Mouse (Mus musculus) hindbrain, embryonic 11.5 days (tissue): Measurements from ENCODE around the gene Ddit4. TPM values are rescaled to one million over a fixed set of nuclear protein-coding genes. Genes with fewer than 3 reads are reported as not detected.

ENCODE experiments used
- ATAC-seq: fragments of 200-750 bp; cut with Nextera tagmentation; 2 replicates; pipeline ENCODE4 v1.8.0; 2017; ENCODE audit warnings: mild to moderate bottlenecking, moderate TSS enrichment, moderate library complexity; ENCODE audit not compliant: low FRiP score
- DNase-seq: peaks from one replicate; pipeline ENCODE4 v3.0.0-alpha.2; 2015; ENCODE audit warnings: low spot score
- H3K27ac ChIP-seq: fragments of 300-500 bp; sonication (generic); 2 replicates; pipeline ENCODE4 v1.5.1; 2014; ENCODE audit warnings: mild to moderate bottlenecking, low read depth, low read length
- H3K27me3 ChIP-seq: fragments of 300-500 bp; sonication (generic); 2 replicates; pipeline ENCODE4 v1.6.1; 2014; ENCODE audit warnings: mild to moderate bottlenecking, low read length, moderate library complexity, mixed read lengths; ENCODE audit not compliant: control insufficient read depth, insufficient read depth
- H3K36me3 ChIP-seq: fragments of 300-500 bp; sonication (generic); 2 replicates; pipeline ENCODE4 v1.6.1; 2014; ENCODE audit warnings: mild to moderate bottlenecking, low read length, moderate library complexity, mixed read lengths; ENCODE audit not compliant: control insufficient read depth, insufficient read depth
- H3K4me1 ChIP-seq: fragments of 300-500 bp; sonication (generic); replicated peaks from 2 replicates; pipeline ENCODE4 v1.6.1; 2014; ENCODE audit warnings: low read length, mixed read lengths; ENCODE audit not compliant: control insufficient read depth, insufficient read depth
- H3K4me2 ChIP-seq: fragments of 300-500 bp; sonication (generic); replicated peaks from 2 replicates; pipeline ENCODE4 v1.6.1; 2014; ENCODE audit warnings: mild to moderate bottlenecking, low read depth, low read length
- H3K4me3 ChIP-seq: fragments of 300-500 bp; sonication (generic); 2 replicates; pipeline ENCODE4 v1.5.1; 2014; ENCODE audit warnings: low read depth, low read length
- H3K9ac ChIP-seq: fragments of 300-500 bp; sonication (generic); 2 replicates; pipeline ENCODE4 v1.6.1; 2014; ENCODE audit warnings: low read depth, low read length
- H3K9me3 ChIP-seq: fragments of 300-500 bp; sonication (generic); 2 replicates; pipeline ENCODE4 v1.6.1; 2016; ENCODE audit warnings: low read length; ENCODE audit not compliant: control insufficient read depth
- WGBS: fragments of 180-500 bp; shearing (Covaris S2); extraction: QIAGEN DNeasy Blood & Tissue Kit; methylation state at CpG from one replicate; pipeline ENCODE4 v1.1.7; 2014; 5-methylcytosine and 5-hydroxymethylcytosine counted together
- polyA plus RNA-seq: library from polyadenylated mRNA; unstranded; fragments of >200 nt; fragmentation: Nextera tagmentation; extraction: Ambion mirVana; gene quantifications from 2 replicates; pipeline ENCODE4 v1.2.1, GENCODE M21; 2014

The Ddit4 gene
- polyA plus RNA-seq, 1 experiment from 2014 or later, result 4.6 TPM

DNA sequence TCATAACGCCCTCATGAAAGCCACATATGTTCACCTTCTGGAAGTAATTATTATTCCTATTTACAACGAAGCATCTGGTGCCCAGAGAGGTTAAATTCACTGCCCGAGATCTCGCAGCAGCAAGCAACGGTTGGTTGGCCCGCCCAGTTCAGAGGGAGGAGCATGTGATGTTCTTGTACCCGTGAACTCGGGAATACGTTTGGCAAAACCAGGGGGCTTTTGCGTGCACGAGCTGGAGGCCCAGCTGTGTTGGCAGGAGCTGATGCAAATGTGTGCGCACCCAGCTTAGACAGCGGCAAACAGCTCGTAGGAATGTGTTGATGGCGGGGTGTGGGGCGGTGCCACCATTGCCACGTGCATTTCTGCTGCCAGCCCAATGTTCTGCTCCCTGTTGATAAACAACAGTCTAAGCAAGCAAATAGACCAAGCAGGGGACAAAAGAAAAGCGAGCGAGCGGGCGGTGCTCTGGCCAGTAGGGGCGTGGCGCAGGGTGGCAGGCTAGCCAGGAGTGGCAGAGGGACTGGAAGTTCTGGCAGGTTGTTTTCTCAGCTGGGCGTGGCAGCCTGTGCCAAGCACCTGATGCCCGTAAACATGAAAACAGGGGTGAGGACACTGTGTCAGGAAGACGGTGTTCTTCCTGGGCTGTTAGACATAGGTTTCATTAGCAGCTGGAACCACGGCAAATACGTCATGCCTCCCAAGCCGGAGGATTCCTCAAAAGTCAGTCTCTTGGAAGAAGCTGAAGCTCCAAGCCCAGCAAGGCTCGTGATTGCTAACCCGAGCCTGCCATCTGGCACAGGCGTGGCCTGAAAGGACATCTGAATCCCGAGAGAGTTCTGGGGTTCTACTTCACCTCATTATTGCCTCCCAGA is 30.6 kb downstream of the Ddit4 start:
- 6% methylated on average over 33 of the region's 33 CpGs for WGBS
- peak; percentile 76 for DNase-seq
- H3K9ac ChIP-seq, result peak overlapping the region; percentile 51

GRCm38 (mm10) chr10:59920485-59920809 is 31.2 kb downstream of the Ddit4 start:
- 25% methylated on average over 7 of the region's 7 CpGs for WGBS

More for the DNA sequence above, 30.6 kb downstream of the Ddit4 start:
- H3K36me3 ChIP-seq, result no peaks in the 10 kb centered on the region
- H3K4me1 ChIP-seq, result peaks cover 6% of the 10 kb centered on the region
- peak overlapping the region; percentile 77 for H3K27ac ChIP-seq
- peak overlapping the region; percentile 28 for H3K4me3 ChIP-seq
- H3K9me3 ChIP-seq, result no peaks in the 10 kb centered on the region
- H3K27me3 ChIP-seq, result 0 out of 2 replicates have a peak, but pooled peaks cover 3% of the 10 kb centered on the region
- ATAC-seq, result peak; percentile 62
- H3K4me2 ChIP-seq, result peak overlapping the region; percentile 51

DNA sequence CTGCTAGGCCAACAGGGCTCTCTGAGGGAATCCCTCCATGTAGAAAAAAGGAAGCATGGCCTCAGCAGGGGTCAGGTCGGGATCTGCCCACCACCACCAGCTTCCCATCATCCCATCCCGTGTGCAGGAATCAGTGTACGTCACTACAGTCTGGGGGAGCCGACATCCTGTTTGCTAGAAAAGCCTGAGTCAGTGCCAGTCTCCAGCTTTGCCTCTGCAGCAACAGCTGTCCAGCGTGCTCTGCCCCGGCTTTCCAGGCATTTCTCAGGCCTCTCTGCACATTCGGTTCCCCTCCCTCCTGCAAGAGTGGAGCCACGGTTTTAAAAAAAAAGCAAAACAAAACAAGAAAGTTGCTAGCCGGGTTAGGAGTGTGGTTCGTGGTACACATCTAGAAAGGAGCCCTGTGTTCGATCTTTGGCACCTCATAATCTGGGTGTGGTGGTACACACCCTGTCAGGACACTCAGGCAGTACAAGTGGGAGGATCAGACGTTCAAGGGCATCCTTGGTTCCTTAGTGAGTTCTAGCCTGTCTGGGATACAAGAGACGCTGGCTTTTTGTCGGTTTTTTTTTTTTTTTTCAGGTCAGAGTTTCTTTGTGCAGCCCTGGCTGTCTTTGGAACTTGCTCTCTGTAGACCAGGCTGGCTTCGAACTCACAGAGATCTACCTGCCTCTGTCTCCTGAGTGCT is 32.0 kb downstream of the Ddit4 start:
- Histone ChIP-seq H3K27ac (peak overlapping the region; percentile 77), H3K9ac (no peak overlapping the region), H3K36me3 (no peaks in the 10 kb centered on the region), H3K4me1 (peaks cover 6% of the 10 kb centered on the region), H3K9me3 (no peaks in the 10 kb centered on the region), H3K4me2 (no peak overlapping the region), H3K27me3 (0 out of 2 replicates have a peak, but pooled peaks cover 3% of the 10 kb centered on the region), H3K4me3 (no peak overlapping the region)
- DNase-seq (no peak), ATAC-seq (no peak)
- WGBS, result 43% methylated on average over 15 of the region's 15 CpGs

More at GRCm38 (mm10) chr10:59920485-59920809, 31.2 kb downstream of the Ddit4 start:
- DNase-seq (no peak), ATAC-seq (peak; percentile 15)
- Histone ChIP-seq H3K27me3 (0 out of 2 replicates have a peak, but pooled peaks cover 3% of the 10 kb centered on the region), H3K9me3 (no peaks in the 10 kb centered on the region), H3K9ac (peak overlapping the region; percentile 51; the same call in 1 of the 2 replicates), H3K4me1 (peaks cover 6% of the 10 kb centered on the region), H3K4me3 (no peak overlapping the region), H3K36me3 (no peaks in the 10 kb centered on the region), H3K4me2 (peak overlapping the region; percentile 51), H3K27ac (peak overlapping the region; percentile 77)

DNA sequence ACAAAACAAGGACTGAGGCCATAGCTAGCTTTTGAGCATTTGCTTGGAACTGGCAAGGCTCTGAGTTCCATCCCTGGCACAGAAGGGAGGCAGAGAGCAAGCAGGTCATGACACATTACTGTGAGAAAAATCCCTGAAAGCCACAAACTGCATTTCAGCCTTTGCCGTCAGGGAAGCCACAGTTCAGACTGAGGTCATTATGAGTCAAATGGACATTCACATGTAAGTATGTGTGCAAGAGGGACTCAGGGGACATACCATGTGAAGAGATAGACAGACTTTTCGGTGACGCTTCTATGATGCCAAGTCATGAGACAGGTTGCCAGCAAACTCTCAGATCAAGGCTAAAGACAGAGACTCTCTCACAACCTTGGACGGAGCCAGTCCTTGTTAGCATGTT is 33.5 kb downstream of the Ddit4 start:
- Histone ChIP-seq H3K4me3 (no peak overlapping the region), H3K9me3 (no peaks in the 10 kb centered on the region), H3K27me3 (0 out of 2 replicates have a peak, but pooled peaks cover 3% of the 10 kb centered on the region), H3K27ac (no peak overlapping the region), H3K4me1 (peaks cover 6% of the 10 kb centered on the region), H3K4me2 (no peak overlapping the region), H3K9ac (no peak overlapping the region), H3K36me3 (no peaks in the 10 kb centered on the region)
- DNase-seq (no peak), ATAC-seq (no peak)
- WGBS, result 89% methylated on average over 4 of the region's 4 CpGs

- no peak overlapping the region for H3K27ac ChIP-seq
- ATAC-seq, result peak; percentile 74
- WGBS, result under 1% methylated on average over 10 of the region's 10 CpGs
- peak overlapping the region; percentile 22 for H3K4me2 ChIP-seq
- no peak overlapping the region for H3K9ac ChIP-seq
- H3K27me3 ChIP-seq, result 0 out of 2 replicates have a peak, but pooled peaks cover 3% of the 10 kb centered on the region
- no peak overlapping the region for H3K4me3 ChIP-seq
- H3K4me1 ChIP-seq, result peaks cover 11% of the 10 kb centered on the region
- DNase-seq, result peak; percentile 68
- no peaks in the 10 kb centered on the region for H3K36me3 ChIP-seq
- H3K9me3 ChIP-seq, result no peaks in the 10 kb centered on the region
These were observed 35.0 kb downstream of the Ddit4 start for GRCm38 (mm10) chr10:59916649-59917048.

DNA sequence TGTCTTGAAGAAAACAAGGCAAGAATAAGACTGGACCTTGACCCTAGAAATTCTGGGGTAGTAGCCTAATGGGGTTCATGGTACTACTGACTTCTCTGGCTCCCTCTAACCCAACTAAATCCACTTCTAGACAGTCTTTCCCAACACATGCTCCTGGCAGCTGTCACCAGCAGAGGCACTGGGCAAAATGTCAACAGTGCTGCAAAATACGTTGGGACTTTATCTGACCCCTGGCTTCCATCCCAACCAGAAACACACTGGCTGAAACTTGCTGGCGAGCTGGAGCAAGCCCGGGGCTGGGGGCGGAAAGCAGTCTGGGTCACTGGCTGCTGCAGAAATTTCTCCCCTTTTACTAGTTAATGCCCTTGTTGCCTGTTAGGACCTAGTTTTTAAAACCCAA is 35.5 kb downstream of the Ddit4 start:
- no peak overlapping the region for H3K27ac ChIP-seq
- no peak overlapping the region for H3K4me3 ChIP-seq
- peak overlapping the region; percentile 22 for H3K4me2 ChIP-seq
- no peaks in the 10 kb centered on the region for H3K36me3 ChIP-seq
- H3K4me1 ChIP-seq, result peaks cover 14% of the 10 kb centered on the region
- H3K9me3 ChIP-seq, result no peaks in the 10 kb centered on the region
- H3K9ac ChIP-seq, result 0 out of 2 replicates have a peak overlapping the region, but pooled peaks have one; percentile 4
- H3K27me3 ChIP-seq, result 0 out of 2 replicates have a peak, but pooled peaks cover 3% of the 10 kb centered on the region
- no peak for DNase-seq
- WGBS, result 13% methylated on average over 4 of the region's 4 CpGs
- no peak for ATAC-seq

DNA sequence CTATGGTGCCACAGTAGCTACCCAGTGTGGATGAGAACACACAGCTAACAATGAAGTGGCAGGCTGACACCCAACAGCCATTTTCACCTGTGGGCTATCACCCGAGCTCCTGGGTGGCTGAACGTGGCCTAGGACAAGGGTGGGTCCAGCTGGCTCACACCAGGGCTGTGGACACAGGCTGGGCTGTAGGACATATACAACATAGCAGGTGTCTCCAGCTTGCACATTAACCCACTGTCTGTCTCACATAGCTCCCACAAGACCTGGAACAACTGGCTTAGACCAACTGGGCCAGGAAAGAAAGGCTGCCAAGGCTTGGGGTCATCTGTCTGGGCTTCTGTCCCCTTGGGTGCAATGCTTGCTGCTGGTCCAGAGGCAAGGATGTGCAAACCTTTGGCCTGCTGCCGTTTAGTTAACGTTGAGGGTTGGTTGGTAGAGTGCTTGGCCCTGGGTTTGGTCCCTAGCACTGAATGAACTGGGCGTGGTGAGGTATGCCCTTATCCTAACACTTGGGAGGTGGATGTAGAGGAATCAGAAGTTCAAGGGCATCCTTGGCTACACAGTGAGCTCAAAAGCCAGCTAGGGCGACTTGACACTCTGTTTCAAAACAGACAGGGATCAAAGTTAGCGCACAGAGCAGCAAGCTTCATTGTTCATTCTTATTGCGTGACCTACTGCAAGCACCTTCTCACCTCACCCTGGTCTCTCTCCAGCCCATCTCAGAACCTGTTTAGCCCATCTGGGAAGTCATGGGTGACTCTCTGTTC is 36.3 kb downstream of the Ddit4 start:
- no peak for ATAC-seq
- no peaks in the 10 kb centered on the region for H3K36me3 ChIP-seq
- H3K4me1 ChIP-seq, result peaks cover 15% of the 10 kb centered on the region
- H3K4me2 ChIP-seq, result no peak overlapping the region
- no peak for DNase-seq
- H3K27ac ChIP-seq, result no peak overlapping the region
- H3K9me3 ChIP-seq, result no peaks in the 10 kb centered on the region
- no peak overlapping the region for H3K9ac ChIP-seq
- no peak overlapping the region for H3K4me3 ChIP-seq
- H3K27me3 ChIP-seq, result 0 out of 2 replicates have a peak, but pooled peaks cover 3% of the 10 kb centered on the region
- 92% methylated on average over 8 of the region's 8 CpGs for WGBS

- H3K27ac ChIP-seq, result peak overlapping the region; percentile 61
- H3K9me3 ChIP-seq, result no peaks in the 10 kb centered on the region
- H3K36me3 ChIP-seq, result no peaks in the 10 kb centered on the region
- H3K4me1 ChIP-seq, result peaks cover 15% of the 10 kb centered on the region
- H3K27me3 ChIP-seq, result no peaks in the 10 kb centered on the region
- H3K9ac ChIP-seq, result peak overlapping the region; percentile 49; the same call in 1 of the 2 replicates
- 0 out of 2 replicates have a peak overlapping the region, but pooled peaks have one; percentile 10 for H3K4me3 ChIP-seq
- peak; percentile 71 for DNase-seq
- WGBS, result 1% methylated on average over 24 of the region's 25 CpGs
- H3K4me2 ChIP-seq, result peak overlapping the region; percentile 33
- ATAC-seq, result peak; percentile 57
These were observed 40.0 kb downstream of the Ddit4 start for GRCm38 (mm10) chr10:59911561-59912198.
